Mouse (Mus musculus) lung, postnatal 0 days (tissue): ENCODE data around the gene Psd4. TPM values are rescaled to one million over a fixed set of nuclear protein-coding genes. Genes with fewer than 3 reads are reported as not detected.

Experiments
- ATAC-seq: fragments of 200-750 bp; cut with Nextera tagmentation; 2 replicates; pipeline ENCODE4 v1.8.0; 2017; ENCODE audit warnings: moderate library complexity
- DNase-seq: peaks from one replicate; pipeline ENCODE4 v3.0.0-alpha.2; 2016; ENCODE audit warnings: low spot score
- H3K27ac ChIP-seq: fragments of 300-500 bp; sonication (generic); 2 replicates; pipeline ENCODE4 v1.5.1; 2014; ENCODE audit warnings: antibody characterized with exemption, mild to moderate bottlenecking, low read length, mixed read lengths
- H3K27me3 ChIP-seq: fragments of 300-500 bp; sonication (generic); replicated peaks from 2 replicates; pipeline ENCODE4 v1.6.1; 2014; ENCODE audit warnings: low read length, mixed read lengths; ENCODE audit not compliant: insufficient read depth
- H3K36me3 ChIP-seq: fragments of 300-500 bp; sonication (generic); 2 replicates; pipeline ENCODE4 v1.6.1; 2014; ENCODE audit warnings: low read length, mixed read lengths; ENCODE audit not compliant: insufficient read depth
- H3K4me1 ChIP-seq: fragments of 300-500 bp; sonication (generic); 2 replicates; pipeline ENCODE4 v1.6.1; 2014; ENCODE audit warnings: antibody characterized with exemption, low read depth, low read length, mixed read lengths; ENCODE audit not compliant: insufficient read depth
- H3K4me2 ChIP-seq: fragments of 300-500 bp; sonication (generic); replicated peaks from 2 replicates; pipeline ENCODE4 v1.6.1; 2014; ENCODE audit warnings: low read depth, mild to moderate bottlenecking, low read length, moderate library complexity, mixed read lengths
- H3K4me3 ChIP-seq: fragments of 300-500 bp; sonication (generic); 2 replicates; pipeline ENCODE4 v1.5.1; 2014; ENCODE audit warnings: low read depth, low read length
- H3K9ac ChIP-seq: fragments of 300-500 bp; sonication (generic); replicated peaks from 2 replicates; pipeline ENCODE4 v1.6.1; 2014; ENCODE audit warnings: low read depth, mild to moderate bottlenecking
- H3K9me3 ChIP-seq: fragments of 300-500 bp; sonication (generic); 2 replicates; pipeline ENCODE4 v1.6.1; 2016; ENCODE audit warnings: low read length, mixed read lengths
- CTCF ChIP-seq: IDR thresholded peaks from 2 replicates; pipeline ENCODE4 v1.5.1; 2016; ENCODE audit warnings: antibody characterized with exemption, mild to moderate bottlenecking
- EP300 ChIP-seq: IDR thresholded peaks from 2 replicates; pipeline ENCODE4 v1.6.1; 2016; ENCODE audit warnings: antibody characterized with exemption, mild to moderate bottlenecking, control low read depth
- WGBS: fragments of 180-500 bp; shearing (Covaris S2); extraction: QIAGEN DNeasy Blood & Tissue Kit; methylation state at CpG from one replicate; pipeline ENCODE4 v1.1.7; 2014; 5-methylcytosine and 5-hydroxymethylcytosine counted together
- polyA plus RNA-seq: library from polyadenylated mRNA; unstranded; fragments of >200 nt; fragmentation: Nextera tagmentation; extraction: Ambion mirVana; gene quantifications from 2 replicates; pipeline ENCODE4 v1.2.1, GENCODE M21; 2015

Gene Psd4
- polyA plus RNA-seq, 1 experiment from 2014 or later: 3.0 TPM

GRCm38 (mm10) chr2:24442303-24442925, 75.0 kb downstream of the Psd4 start:
- TF ChIP-seq EP300: no peak
- no peak for TF ChIP-seq CTCF
- no peak overlapping the region for H3K4me2 ChIP-seq
- H3K4me3 ChIP-seq: no peak overlapping the region
- no peak overlapping the region for H3K27ac ChIP-seq
- 60% methylated on average over 4 of the region's 4 CpGs for WGBS
- no peak for ATAC-seq
- no peaks in the 10 kb centered on the region for H3K27me3 ChIP-seq
- H3K9ac ChIP-seq: no peak overlapping the region
- no peak for DNase-seq
- H3K9me3 ChIP-seq: no peaks in the 10 kb centered on the region
- H3K36me3 ChIP-seq: no peaks in the 10 kb centered on the region
- H3K4me1 ChIP-seq: no peaks in the 10 kb centered on the region

GRCm38 (mm10) chr2:24443256-24443790, 75.9 kb downstream of the Psd4 start:
- H3K9ac ChIP-seq: no peak overlapping the region

GRCm38 (mm10) chr2:24449111-24449510, 81.7 kb downstream of the Psd4 start:
- no peak overlapping the region for H3K4me3 ChIP-seq
- H3K36me3 ChIP-seq: no peaks in the 10 kb centered on the region
- ATAC-seq (no peak), DNase-seq (no peak)
- 67% methylated on average over 4 of the region's 4 CpGs for WGBS
- H3K27ac ChIP-seq: no peak overlapping the region
- no peaks in the 10 kb centered on the region for H3K27me3 ChIP-seq
- H3K9ac ChIP-seq: no peak overlapping the region
- no peaks in the 10 kb centered on the region for H3K4me1 ChIP-seq
- H3K4me2 ChIP-seq: no peak overlapping the region
- TF ChIP-seq EP300 (no peak), CTCF (no peak)
- H3K9me3 ChIP-seq: no peaks in the 10 kb centered on the region

More at GRCm38 (mm10) chr2:24443256-24443790, 75.9 kb downstream of the Psd4 start:
- no peak for TF ChIP-seq EP300
- TF ChIP-seq CTCF: no peak
- no peaks in the 10 kb centered on the region for H3K27me3 ChIP-seq
- DNase-seq (no peak), ATAC-seq (no peak)
- H3K27ac ChIP-seq: no peak overlapping the region
- no peak overlapping the region for H3K4me3 ChIP-seq
- no peaks in the 10 kb centered on the region for H3K9me3 ChIP-seq
- H3K36me3 ChIP-seq: no peaks in the 10 kb centered on the region
- H3K4me2 ChIP-seq: no peak overlapping the region
- no peaks in the 10 kb centered on the region for H3K4me1 ChIP-seq
- WGBS: 50% methylated on average over 3 of the region's 3 CpGs

GRCm38 (mm10) chr2:24453206-24453605, 85.8 kb downstream of the Psd4 start:
- no peak overlapping the region for H3K9ac ChIP-seq
- TF ChIP-seq EP300: no peak
- no peak for TF ChIP-seq CTCF
- H3K4me3 ChIP-seq: no peak overlapping the region
- 71% methylated on average over 5 of the region's 5 CpGs for whole genome bisulfite sequencing
- ATAC-seq: no peak
- H3K4me1 ChIP-seq: no peaks in the 10 kb centered on the region
- H3K9me3 ChIP-seq: no peaks in the 10 kb centered on the region
- no peak overlapping the region for H3K27ac ChIP-seq
- H3K4me2 ChIP-seq: no peak overlapping the region
- DNase-seq: no peak
- no peaks in the 10 kb centered on the region for H3K36me3 ChIP-seq
- H3K27me3 ChIP-seq: no peaks in the 10 kb centered on the region

- Histone ChIP-seq H3K9ac (no peak overlapping the region), H3K27me3 (no peaks in the 10 kb centered on the region), H3K4me3 (no peak overlapping the region), H3K4me1 (no peaks in the 10 kb centered on the region), H3K9me3 (no peaks in the 10 kb centered on the region), H3K27ac (no peak overlapping the region), H3K4me2 (no peak overlapping the region), H3K36me3 (no peaks in the 10 kb centered on the region)
- DNase-seq (no peak), ATAC-seq (no peak)
- 70% methylated on average over 1 of the region's 1 CpGs for WGBS
- no peak for TF ChIP-seq EP300
- TF ChIP-seq CTCF: no peak
Observed at GRCm38 (mm10) chr2:24454429-24455011, 87.1 kb downstream of the Psd4 start.

- H3K36me3 ChIP-seq: no peaks in the 10 kb centered on the region
- no peak overlapping the region for H3K9ac ChIP-seq
- no peak overlapping the region for H3K27ac ChIP-seq
- TF ChIP-seq CTCF: no peak
- TF ChIP-seq EP300: no peak
- H3K27me3 ChIP-seq: no peaks in the 10 kb centered on the region
- no peak overlapping the region for H3K4me3 ChIP-seq
- WGBS: 42% methylated on average over 6 of the region's 6 CpGs
- ATAC-seq (no peak), DNase-seq (no peak)
- H3K4me1 ChIP-seq: no peaks in the 10 kb centered on the region
- H3K4me2 ChIP-seq: no peak overlapping the region
- H3K9me3 ChIP-seq: no peaks in the 10 kb centered on the region
Observed at GRCm38 (mm10) chr2:24455057-24455855, 87.9 kb downstream of the Psd4 start.
